Mouse (Mus musculus): ENCODE results near the gene Btbd35f28. TPM values are rescaled to one million over a fixed set of nuclear protein-coding genes. Genes with fewer than 3 reads are reported as not detected.
"Not testable (repeated sequence)": the region's sequence is repeated elsewhere in the genome, so short reads cannot be mapped to it uniquely, and the experiment has no call there.

The Btbd35f28 gene
- total RNA-seq (2012; rRNA removed) (not detected in 2 replicates), total RNA-seq (2014; rRNA removed) (not detected in 2 replicates), polyA plus RNA-seq (2012; ENCODE audit: insufficient read length, low read depth) (not detected in 2 replicates)

GRCm38 (mm10) chrX:4196276-4196675 is at the start of gene Btbd35f28:
TSS of gene Btbd35f28 (plus strand) at chrX:4196576.
- H3K4me1 ChIP-seq (ENCODE audit: control insufficient read depth in 1 of 2, insufficient read depth in 2 of 2); H3K9me3 ChIP-seq (replicated peaks; ENCODE audit: low read length); dilution Hi-C loops (cut with MboI; ENCODE audit: extremely low pct_ligation_motif_present, extremely low pct_unique_long_range_greater_than_20kb, low sequenced_read_pairs); in situ Hi-C loops (cut with MboI; ENCODE audit: low pct_ligation_motif_present, low pct_unique_long_range_greater_than_20kb, low sequenced_read_pairs); H3K9ac ChIP-seq (ENCODE audit: insufficient read depth, low read depth); DNase-seq (ENCODE audit: extremely low read depth); H3K79me2 ChIP-seq (replicated peaks; ENCODE audit: control insufficient read depth, extremely low read depth, insufficient read depth, poor library complexity, severe bottlenecking); H3K36me3 ChIP-seq (replicated peaks in 1 of 2; ENCODE audit: control insufficient read depth in 1 of 2, insufficient read depth in 1 of 2, low read length in 1 of 2); H3K27ac ChIP-seq (ENCODE audit: insufficient read depth, low read depth); H3K4me2 ChIP-seq (ENCODE audit: insufficient read depth, low read depth, poor library complexity, severe bottlenecking); H3K27me3 ChIP-seq (replicated peaks); H3K4me3 ChIP-seq (replicated peaks in 1 of 3; ENCODE audit: low read depth in 2 of 3, low read length in 2 of 3, poor library complexity in 1 of 3): not testable (repeated sequence)

Other genes with a start within 250 kb of the Btbd35f28 start
- gene Btbd35f16, start 239.6 kb upstream of the Btbd35f28 start, total RNA-seq (2012; rRNA removed), result not detected in 2 replicates
- gene Btbd35f16, start 239.6 kb upstream of the Btbd35f28 start, total RNA-seq (2014; rRNA removed), result not detected in 2 replicates
- not detected in 2 replicates for gene Btbd35f16, start 239.6 kb upstream of the Btbd35f28 start, polyA plus RNA-seq (2012; ENCODE audit: insufficient read length, low read depth)
- gene Btbd35f3, start 158.9 kb upstream of the Btbd35f28 start, total RNA-seq (2012; rRNA removed), result not detected in 2 replicates
- not detected in 2 replicates for gene Btbd35f3, start 158.9 kb upstream of the Btbd35f28 start, total RNA-seq (2014; rRNA removed)
- gene Btbd35f3, start 158.9 kb upstream of the Btbd35f28 start, polyA plus RNA-seq (2012; ENCODE audit: insufficient read length, low read depth), result not detected in 2 replicates
- not detected in 2 replicates for gene Btbd35f20, start 94.7 kb downstream of the Btbd35f28 start, total RNA-seq (2012; rRNA removed)
- not detected in 2 replicates for gene Btbd35f20, start 94.7 kb downstream of the Btbd35f28 start, total RNA-seq (2014; rRNA removed)
- gene Btbd35f20, start 94.7 kb downstream of the Btbd35f28 start, polyA plus RNA-seq (2012; ENCODE audit: insufficient read length, low read depth), result not detected in 2 replicates
- not detected in 2 replicates for gene Btbd35f17, start 174.1 kb downstream of the Btbd35f28 start, total RNA-seq (2012; rRNA removed)
- not detected in 2 replicates for gene Btbd35f17, start 174.1 kb downstream of the Btbd35f28 start, total RNA-seq (2014; rRNA removed)
- gene Btbd35f17, start 174.1 kb downstream of the Btbd35f28 start, polyA plus RNA-seq (2012; ENCODE audit: insufficient read length, low read depth), result not detected in 2 replicates